Mouse (Mus musculus): ENCODE results near the gene Dot1l. TPM values are rescaled to one million over a fixed set of nuclear protein-coding genes. Genes with fewer than 3 reads are reported as not detected.
A peak's percentile ranks its signal among the peaks of the same experiment; 100 is the strongest.

Gene Dot1l
- polyA plus RNA-seq, 1 experiment, result 46.2 TPM

- Histone ChIP-seq H3K36me3 (ENCODE audit: control insufficient read depth, insufficient read depth, low read length) (peaks cover 30% of the 10 kb centered on the region), H3K4me1 (ENCODE audit: control insufficient read depth, insufficient read depth, insufficient read length) (peaks cover 9% of the 10 kb centered on the region), H3K27me3 (ENCODE audit: control insufficient read depth, insufficient read depth, low read length) (no peaks in the 10 kb centered on the region), H3K27ac (ENCODE audit: insufficient read depth, low read length) (no peak overlapping the region), H3K4me3 (ENCODE audit: extremely low read depth, insufficient read depth, insufficient read length) (no peak overlapping the region)
- DNase-seq (ENCODE audit: low read depth in 1 of 2, low spot score in 2 of 2), result no peak
- no peak for TF ChIP-seq CTCF (IDR thresholded peaks at IDR 0.05; ENCODE audit: extremely low read depth, insufficient read depth, insufficient read length, insufficient replicate concordance)
- TF ChIP-seq POLR2A (IDR thresholded peaks at IDR 0.05; ENCODE audit: low read depth, low read length), result no peak
- 87% methylated on average over 8 of the region's 8 CpGs for WGBS
Measured at GRCm38 (mm10) chr10:80794750-80795149, 39.7 kb downstream of the Dot1l start.

- Histone ChIP-seq H3K4me1 (ENCODE audit: control insufficient read depth, insufficient read depth, insufficient read length) (peaks cover 13% of the 10 kb centered on the region), H3K4me3 (ENCODE audit: extremely low read depth, insufficient read depth, insufficient read length) (no peak overlapping the region), H3K27me3 (ENCODE audit: control insufficient read depth, insufficient read depth, low read length) (no peaks in the 10 kb centered on the region), H3K27ac (ENCODE audit: insufficient read depth, low read length) (no peak overlapping the region), H3K36me3 (ENCODE audit: control insufficient read depth, insufficient read depth, low read length) (peaks cover 22% of the 10 kb centered on the region)
- WGBS, result 93% methylated on average over 9 of the region's 9 CpGs
- TF ChIP-seq CTCF (IDR thresholded peaks at IDR 0.05; ENCODE audit: extremely low read depth, insufficient read depth, insufficient read length, insufficient replicate concordance), result no peak
- no peak for TF ChIP-seq POLR2A (IDR thresholded peaks at IDR 0.05; ENCODE audit: low read depth, low read length)
- no peak for DNase-seq (ENCODE audit: low read depth in 1 of 2, low spot score in 2 of 2)
Measured at GRCm38 (mm10) chr10:80796307-80796848, 41.4 kb downstream of the Dot1l start.

- peaks cover 23% of the 10 kb centered on the region for H3K36me3 ChIP-seq (ENCODE audit: control insufficient read depth, insufficient read depth, low read length)
- peak in 1 of 2 experiments; percentile 18 for DNase-seq (ENCODE audit: low read depth in 1 of 2, low spot score in 2 of 2)
- peaks cover 4% of the 10 kb centered on the region; the same call in 1 of the 2 replicates for H3K4me1 ChIP-seq (ENCODE audit: control insufficient read depth, insufficient read depth, insufficient read length)
Measured at GRCm38 (mm10) chr10:80797186-80798149, 42.5 kb downstream of the Dot1l start.

GRCm38 (mm10) chr10:80798150-80799006 lies 43.4 kb downstream of the Dot1l start, which contains the start of the genes Sf3a2 and Plekhj1:
Sf3a2 (plus strand) TSS chr10:80798198.
Plekhj1 (minus strand) TSS chr10:80798626.
- peak; percentile 93 to 96 for DNase-seq (ENCODE audit: low read depth in 1 of 2, low spot score in 2 of 2)
- peak within 1 kb of the TSS; percentile 94 for H3K4me3 ChIP-seq (ENCODE audit: extremely low read depth, insufficient read depth, insufficient read length)
- TF ChIP-seq POLR2A (IDR thresholded peaks at IDR 0.05; ENCODE audit: low read depth, low read length) (no peak; the same call in 1 of the 2 replicates), CTCF (IDR thresholded peaks at IDR 0.05; ENCODE audit: extremely low read depth, insufficient read depth, insufficient read length, insufficient replicate concordance) (no peak)
- peaks cover 29% of the 10 kb centered on the region for H3K36me3 ChIP-seq (ENCODE audit: control insufficient read depth, insufficient read depth, low read length)
- no peaks in the 10 kb centered on the region for H3K27me3 ChIP-seq (ENCODE audit: control insufficient read depth, insufficient read depth, low read length)
- peak within 1 kb of the TSS; percentile 100 for H3K27ac ChIP-seq (ENCODE audit: insufficient read depth, low read length)
- H3K4me1 ChIP-seq (ENCODE audit: control insufficient read depth, insufficient read depth, insufficient read length), result peaks cover 4% of the 10 kb centered on the region; the same call in 1 of the 2 replicates
- WGBS, result under 1% methylated on average over 104 of the region's 104 CpGs

More at GRCm38 (mm10) chr10:80797186-80798149, 42.5 kb downstream of the Dot1l start:
- Histone ChIP-seq H3K27me3 (ENCODE audit: control insufficient read depth, insufficient read depth, low read length) (no peaks in the 10 kb centered on the region), H3K4me3 (ENCODE audit: extremely low read depth, insufficient read depth, insufficient read length) (peak overlapping the region; percentile 94), H3K27ac (ENCODE audit: insufficient read depth, low read length) (peak overlapping the region; percentile 100)
- TF ChIP-seq POLR2A (IDR thresholded peaks at IDR 0.05; ENCODE audit: low read depth, low read length), result no peak
- TF ChIP-seq CTCF (IDR thresholded peaks at IDR 0.05; ENCODE audit: extremely low read depth, insufficient read depth, insufficient read length, insufficient replicate concordance), result no peak
- 3% methylated on average over 59 of the region's 59 CpGs for WGBS

- no peak for TF ChIP-seq CTCF (IDR thresholded peaks at IDR 0.05; ENCODE audit: extremely low read depth, insufficient read depth, insufficient read length, insufficient replicate concordance)
- no peak for TF ChIP-seq POLR2A (IDR thresholded peaks at IDR 0.05; ENCODE audit: low read depth, low read length)
- H3K4me3 ChIP-seq (ENCODE audit: extremely low read depth, insufficient read depth, insufficient read length), result peak overlapping the region; percentile 85
- H3K27ac ChIP-seq (ENCODE audit: insufficient read depth, low read length), result peak overlapping the region; percentile 82
- no peak for DNase-seq (ENCODE audit: low read depth in 1 of 2, low spot score in 2 of 2)
- H3K27me3 ChIP-seq (ENCODE audit: control insufficient read depth, insufficient read depth, low read length), result no peaks in the 10 kb centered on the region
- H3K4me1 ChIP-seq (ENCODE audit: control insufficient read depth, insufficient read depth, insufficient read length), result peaks cover 4% of the 10 kb centered on the region; the same call in 1 of the 2 replicates
- H3K36me3 ChIP-seq (ENCODE audit: control insufficient read depth, insufficient read depth, low read length), result peaks cover 33% of the 10 kb centered on the region
- 2% methylated on average over 18 of the region's 18 CpGs for WGBS
Measured at GRCm38 (mm10) chr10:80799070-80799566, 44.1 kb downstream of the Dot1l start.

All from spleen, adult 2 months (tissue).